Mouse (Mus musculus): ENCODE measurements around the gene Camkv.

Gene Camkv

GRCm38 (mm10) chr9:107986376-107986775, 50.9 kb downstream of the Camkv start:
- no peak for DNase-seq (ENCODE audit: low read depth, low spot score)

DNA sequence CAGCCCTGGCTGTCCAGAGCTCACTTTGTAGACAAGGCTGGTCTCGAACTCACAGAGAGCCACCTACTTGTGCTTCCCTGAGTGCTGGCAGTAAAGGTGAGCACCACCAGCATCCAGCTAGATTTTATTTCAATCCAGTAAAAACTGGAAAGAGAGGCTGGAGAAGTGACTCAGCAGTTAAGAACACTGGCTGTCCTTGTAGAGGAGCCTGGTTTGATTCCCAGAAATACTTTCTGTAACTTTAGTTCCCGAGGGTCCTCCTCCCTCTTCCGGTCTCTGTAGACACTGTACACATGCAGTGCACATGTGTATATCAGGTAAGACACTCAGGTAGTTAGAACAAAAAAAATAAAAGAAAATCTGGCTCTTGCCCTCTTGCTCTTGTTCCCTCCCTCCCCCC, 52.5 kb downstream of the Camkv start:
- DNase-seq (ENCODE audit: low read depth, low spot score), result no peak

GRCm38 (mm10) chr9:107992197-107992596, 56.7 kb downstream of the Camkv start, which contains the start of gene Cdhr4:
Gene Cdhr4, plus strand, starts transcription at chr9:107992497.
- no peak for DNase-seq (ENCODE audit: low read depth, low spot score)

DNA sequence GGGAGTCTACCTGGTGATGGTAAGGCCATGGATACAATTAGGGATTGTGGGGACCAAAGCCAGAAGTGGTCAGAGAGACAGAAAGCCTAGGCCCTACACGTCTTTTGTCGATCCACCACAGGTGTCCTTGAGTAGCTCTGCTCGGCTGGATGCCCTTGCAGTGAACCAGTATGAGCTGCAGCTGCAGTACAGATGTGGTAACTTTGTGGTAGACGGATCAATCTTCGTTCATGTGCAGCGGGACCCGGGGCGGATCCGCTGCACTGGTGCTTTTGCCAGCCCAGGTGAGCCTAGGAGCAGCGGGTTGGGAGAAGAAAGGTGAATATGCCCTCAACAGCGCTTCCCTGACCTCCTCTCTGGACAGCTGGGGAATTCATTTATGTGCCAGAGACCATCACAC, 57.5 kb downstream of the Camkv start:
- DNase-seq (ENCODE audit: low read depth, low spot score), result no peak

- DNase-seq (ENCODE audit: low read depth, low spot score), result no peak
Measured at GRCm38 (mm10) chr9:107994464-107994863, 59.0 kb downstream of the Camkv start.

GRCm38 (mm10) chr9:107995513-107995912, 60.0 kb downstream of the Camkv start:
- DNase-seq (ENCODE audit: low read depth, low spot score), result no peak

DNA sequence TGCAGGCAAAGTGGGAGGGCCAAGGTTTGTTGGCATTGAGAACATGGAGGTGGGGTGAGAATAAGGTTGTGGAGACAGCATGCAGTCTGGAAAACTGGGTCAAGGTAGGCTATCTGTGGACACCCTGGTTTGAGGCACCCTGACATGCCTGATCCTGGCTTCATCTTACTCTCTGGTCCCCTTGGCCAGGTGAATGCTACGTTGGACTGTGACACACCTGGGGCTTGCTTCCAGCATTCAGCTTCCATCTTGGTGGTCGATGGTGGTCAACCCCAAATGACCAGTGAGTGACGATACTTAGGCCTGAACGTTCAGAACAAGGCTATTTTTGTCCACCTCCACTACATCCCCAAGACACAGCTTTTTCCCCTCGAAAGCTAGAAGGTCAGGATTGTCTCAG, 60.6 kb downstream of the Camkv start, which contains the start of gene Gm20662:
Gm20662 (plus strand) TSS at position 301 of the 400 bp plus-strand sequence.
- DNase-seq (ENCODE audit: low read depth, low spot score), result no peak
